Mouse (Mus musculus) lung, postnatal 36 days (tissue): ENCODE results near the gene Capsl.

Experiments
- DNase-seq: peaks from one replicate; pipeline ENCODE4 v3.0.0; 2022; ENCODE audit warnings: mixed read lengths

Gene Capsl

GRCm38 (mm10) chr15:9435534-9436180 is at the start of gene Capsl:
Gene Capsl (plus strand): TSS chr15:9436028.
- DNase-seq, result peak; percentile 92

GRCm38 (mm10) chr15:9409475-9409874 is 26.4 kb upstream of the Capsl start:
- DNase-seq, result no peak

GRCm38 (mm10) chr15:9421163-9421562 is 14.7 kb upstream of the Capsl start:
- no peak for DNase-seq

- peak; percentile 30 for DNase-seq
Measured at GRCm38 (mm10) chr15:9427849-9428248, 8.0 kb upstream of the Capsl start.

DNA sequence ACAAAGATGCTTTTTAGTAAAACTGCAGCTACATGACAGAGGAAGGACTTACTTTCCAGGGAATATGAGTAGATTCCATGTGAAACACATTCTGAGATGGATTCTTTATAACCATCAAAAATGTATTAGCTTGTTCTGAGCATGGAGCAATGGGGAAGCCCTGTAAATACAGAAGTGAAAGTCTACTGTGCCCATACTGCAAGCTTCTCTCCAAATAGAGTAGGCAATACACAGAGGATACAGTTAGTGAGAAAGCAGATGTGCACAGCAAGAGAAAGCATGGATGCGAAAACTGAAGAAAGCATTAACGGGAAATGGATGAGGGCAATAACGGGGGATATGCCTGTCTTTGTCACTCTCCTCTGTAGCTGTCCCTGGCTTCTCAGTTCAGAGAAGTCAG is 6.0 kb upstream of the Capsl start:
- no peak for DNase-seq

- no peak for DNase-seq
Measured at GRCm38 (mm10) chr15:9451999-9452398, 16.2 kb downstream of the Capsl start.

DNA sequence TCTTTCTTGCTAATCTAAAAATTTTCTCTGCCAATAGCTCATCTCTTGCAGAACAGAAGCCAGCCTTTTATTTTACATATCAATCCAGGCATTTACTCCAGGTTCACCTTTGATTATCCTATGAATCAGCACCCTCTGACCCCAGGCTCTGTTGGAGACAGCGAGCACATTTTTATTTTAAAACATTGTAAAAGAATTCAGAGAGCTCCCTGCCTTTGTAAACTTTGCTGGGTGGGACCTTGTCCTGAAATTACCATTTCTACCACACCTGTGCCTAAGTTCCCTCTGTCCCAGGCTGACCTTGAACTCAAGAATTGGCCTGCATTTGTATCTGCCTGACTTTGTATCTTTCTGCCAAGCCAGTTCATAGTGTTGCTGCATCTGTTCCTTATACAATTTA is 17.0 kb downstream of the Capsl start:
- no peak for DNase-seq

DNA sequence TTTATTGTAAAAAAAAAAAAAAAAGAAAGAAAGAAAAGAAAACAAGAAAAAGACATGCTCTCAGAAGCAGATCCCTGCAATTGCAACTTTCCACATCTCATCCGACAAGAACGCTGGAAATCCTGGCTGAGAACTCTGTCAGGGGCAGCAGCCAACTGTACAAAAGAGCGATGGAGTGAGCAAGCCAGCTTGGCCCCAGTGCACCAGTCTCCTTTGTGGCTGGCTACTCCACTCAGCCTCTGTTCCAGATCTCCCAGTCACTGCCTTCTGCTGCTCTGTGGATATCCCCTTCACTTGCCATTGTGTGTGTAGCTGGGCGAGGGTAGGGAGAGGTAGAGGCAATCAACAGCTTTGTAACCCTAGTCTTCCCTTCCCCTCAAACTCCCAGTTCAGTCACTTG is 18.4 kb downstream of the Capsl start:
- peak; percentile 6 for DNase-seq

- DNase-seq, result peak; percentile 31
Measured at GRCm38 (mm10) chr15:9455241-9455640, 19.4 kb downstream of the Capsl start.

DNA sequence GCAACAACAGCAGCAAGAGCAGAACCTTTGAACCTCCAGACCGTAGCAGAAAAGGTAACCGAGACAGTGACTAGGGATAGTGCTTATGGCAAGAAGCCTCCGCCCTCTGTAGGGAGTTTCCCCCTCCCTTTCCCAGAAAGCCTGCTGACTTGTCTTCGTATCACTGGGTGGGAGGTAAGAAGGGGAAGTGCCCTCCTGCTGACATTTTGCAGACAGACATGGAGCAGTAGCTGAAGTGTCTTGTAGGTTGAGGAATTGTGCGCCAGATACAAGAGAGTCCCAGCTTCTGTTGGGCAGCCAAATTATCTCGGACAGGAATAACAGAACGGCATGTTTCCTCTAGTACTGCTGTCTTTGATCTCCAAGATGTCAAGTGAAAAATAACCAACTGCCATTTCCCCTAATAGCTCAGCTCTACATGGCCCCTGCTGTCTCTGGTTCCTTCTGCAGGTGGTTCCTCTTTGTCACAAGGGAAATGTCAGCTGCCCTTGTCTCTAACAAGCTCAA is 27.7 kb downstream of the Capsl start:
- DNase-seq, result peak; percentile 6

DNA sequence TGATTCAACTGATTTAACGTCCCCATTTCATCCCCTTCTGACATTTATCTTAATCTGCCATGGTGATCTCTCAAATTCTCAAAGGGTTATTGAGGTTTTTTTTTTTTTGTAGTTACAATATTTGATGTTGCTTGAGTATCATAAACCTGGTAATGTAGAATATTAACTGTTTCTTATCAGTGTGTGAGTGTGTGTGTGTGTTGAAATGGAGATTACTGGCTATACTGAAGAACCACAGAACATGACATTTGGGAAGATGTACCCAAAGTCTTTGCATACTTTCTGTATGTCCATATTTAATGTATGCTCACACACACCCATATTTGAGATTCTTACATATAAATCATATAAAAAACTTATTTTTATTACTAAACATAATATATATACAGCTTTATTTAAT is 28.2 kb downstream of the Capsl start:
- DNase-seq, result no peak

GRCm38 (mm10) chr15:9471053-9471685 is 35.3 kb downstream of the Capsl start:
- no peak for DNase-seq

DNA sequence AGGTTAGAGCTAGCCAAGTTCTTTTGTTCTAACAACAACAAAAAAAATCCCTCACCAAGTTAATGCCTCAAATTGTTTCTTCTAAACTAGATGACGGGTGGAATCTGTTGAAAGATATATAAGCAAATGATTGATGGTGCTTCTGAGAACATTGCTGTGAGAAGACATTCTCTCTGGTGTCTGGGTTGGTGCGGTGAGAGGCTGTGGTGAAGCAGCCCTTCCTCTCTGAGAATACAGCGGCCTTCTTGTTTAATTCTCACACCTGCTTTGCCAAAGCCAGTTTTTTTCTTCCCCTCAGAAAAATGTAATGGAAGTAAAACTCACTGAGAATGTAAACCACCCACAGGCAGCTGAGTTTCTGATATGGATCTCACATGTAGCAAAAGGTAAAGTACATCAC is 36.3 kb downstream of the Capsl start:
- DNase-seq, result no peak

DNA sequence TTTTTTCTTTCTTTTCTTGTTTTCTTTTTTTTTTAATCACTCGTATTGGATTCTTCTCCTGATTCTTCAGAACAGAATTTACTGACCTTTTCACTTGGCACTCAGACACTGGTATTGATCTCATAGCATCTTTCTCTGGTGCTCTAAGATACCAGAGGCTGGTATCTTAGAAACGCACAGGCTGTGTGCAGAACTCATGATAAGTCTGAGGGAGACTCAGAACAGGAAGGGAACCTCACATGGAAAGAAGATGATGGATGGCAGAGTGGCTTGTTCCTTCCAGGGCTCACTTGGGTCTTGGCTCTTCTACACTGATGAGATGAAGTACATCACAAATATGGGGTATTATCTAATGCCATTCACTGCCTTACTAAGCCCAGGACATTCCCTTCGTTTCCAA is 36.8 kb downstream of the Capsl start:
- DNase-seq, result no peak

GRCm38 (mm10) chr15:9473188-9473587 is 37.4 kb downstream of the Capsl start:
- no peak for DNase-seq

GRCm38 (mm10) chr15:9489417-9490118 is 53.7 kb downstream of the Capsl start:
- DNase-seq, result no peak

DNA sequence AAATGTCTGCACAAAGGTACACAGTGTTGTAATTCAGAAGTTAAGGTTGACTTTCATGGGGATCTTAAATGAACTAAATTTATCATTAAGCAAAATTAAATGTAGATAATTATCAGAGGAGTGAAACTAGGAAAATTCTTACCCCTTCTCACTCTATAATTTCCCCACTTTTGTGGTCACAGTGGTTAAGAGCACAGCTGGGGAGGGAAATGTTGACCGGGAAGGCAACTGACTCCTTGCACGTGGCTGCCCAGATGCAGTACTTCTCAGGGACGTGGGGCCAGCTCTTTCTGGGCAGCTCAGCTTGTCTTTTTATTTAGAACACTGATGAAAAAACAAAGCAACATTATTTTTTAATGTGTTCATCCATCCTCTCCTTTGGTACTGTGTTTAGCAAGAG is 56.2 kb downstream of the Capsl start:
- DNase-seq, result no peak
